Mouse (Mus musculus): ENCODE data around the gene Dot1l.

- TF ChIP-seq HCFC1 (IDR thresholded peaks at IDR 0.05; ENCODE audit: borderline replicate concordance, insufficient read depth, low read length) = no peak
- no peak for TF ChIP-seq ZC3H11A (IDR thresholded peaks at IDR 0.05; ENCODE audit: borderline replicate concordance, low read depth, low read length)
- no peak for TF ChIP-seq MAFK (IDR thresholded peaks at IDR 0.05; ENCODE audit: insufficient read depth, low read depth, low read length)
- no peak for TF ChIP-seq ZNF384 (IDR thresholded peaks at IDR 0.05; ENCODE audit: low read depth, low read length)
Observed at GRCm38 (mm10) chr10:80747410-80747809, 7.6 kb upstream of the Dot1l start.
